Mouse (Mus musculus) T-helper 1 cell (primary cell): ENCODE measurements around the gene Ifngr2.
"Not testable (repeated sequence)": the region's sequence is repeated elsewhere in the genome, so short reads cannot be mapped to it uniquely, and the experiment has no call there.

Experiments
- in situ Hi-C: fragments of 300-600 bp; cut with MboI, MseI; formaldehyde crosslinking; loops from one replicate; pipeline ENCODE4 v1.15.1; 2025; ENCODE audit warnings: high pct_unique_total_duplicates

Gene Ifngr2

DNA sequence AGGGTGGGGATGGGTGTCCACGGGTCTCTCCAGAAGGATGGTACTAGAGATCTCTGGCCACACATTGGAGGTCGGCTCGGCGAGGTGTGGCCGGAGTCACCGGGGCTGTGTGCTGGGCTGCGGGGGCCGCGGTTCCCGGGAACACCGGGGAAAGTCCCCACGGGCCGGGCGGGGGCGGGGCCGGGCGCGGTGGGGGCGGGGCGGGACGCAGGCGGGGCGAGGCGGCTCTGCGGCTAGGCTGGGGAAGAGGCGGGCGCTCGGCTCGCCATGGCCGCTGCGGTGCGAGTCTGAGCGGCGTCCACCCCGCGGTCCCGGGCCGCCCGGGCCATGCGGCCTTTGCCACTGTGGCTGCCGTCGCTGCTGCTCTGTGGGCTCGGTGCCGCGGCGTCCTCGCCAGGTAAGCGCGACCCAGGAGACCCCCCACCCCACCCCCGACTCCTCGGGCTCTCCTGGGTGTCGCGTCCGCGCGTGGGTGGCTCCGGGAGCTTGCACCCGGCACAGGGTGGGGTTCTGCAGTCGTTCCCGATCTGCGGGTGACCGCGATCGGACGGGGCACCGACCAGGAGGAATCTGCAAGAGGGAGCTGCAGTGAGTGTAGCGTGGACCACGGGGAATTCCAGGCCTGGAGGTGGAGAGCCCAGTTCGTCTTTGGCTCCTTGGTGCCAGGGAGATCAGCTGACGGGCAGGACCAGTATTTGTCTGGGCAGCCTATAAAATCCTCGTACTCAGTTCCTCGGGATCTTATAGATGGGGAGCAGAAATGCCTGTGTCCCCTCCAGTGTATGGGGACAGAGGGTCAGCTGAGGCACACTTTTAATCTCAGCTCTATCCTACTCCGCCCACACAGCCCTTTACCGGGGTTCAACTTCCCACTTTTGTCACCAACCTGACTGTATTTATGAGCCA lies at the start of gene Ifngr2:
Ifngr2 (plus strand) TSS at position 237 of the 906 bp plus-strand sequence.
- in situ Hi-C loops, result no loop called here

DNA sequence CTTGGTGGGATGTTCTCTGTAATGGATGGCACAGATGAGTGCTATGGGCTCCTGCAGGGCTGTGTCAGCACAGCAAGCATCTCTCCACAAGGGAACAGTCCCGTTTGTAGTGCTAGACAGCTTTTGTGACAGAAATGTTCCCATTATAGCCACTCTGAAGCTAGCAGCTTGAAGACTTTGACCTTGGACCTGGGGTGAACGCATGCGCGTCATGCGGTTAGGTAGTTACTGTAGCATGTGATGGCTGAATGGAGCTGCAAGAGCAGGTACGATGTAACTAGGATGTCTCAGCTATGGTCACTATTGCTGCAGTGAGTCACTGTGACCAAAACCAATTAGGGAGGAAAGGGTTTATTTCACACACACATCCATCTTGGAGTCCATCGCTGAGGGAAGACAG lies 48.8 kb upstream of the Ifngr2 start:
- in situ Hi-C loops, result loop anchor here (25.0 kb wide), 1 partner anchor 136 kb away; the partner anchor contains the start of gene Ifnar2

DNA sequence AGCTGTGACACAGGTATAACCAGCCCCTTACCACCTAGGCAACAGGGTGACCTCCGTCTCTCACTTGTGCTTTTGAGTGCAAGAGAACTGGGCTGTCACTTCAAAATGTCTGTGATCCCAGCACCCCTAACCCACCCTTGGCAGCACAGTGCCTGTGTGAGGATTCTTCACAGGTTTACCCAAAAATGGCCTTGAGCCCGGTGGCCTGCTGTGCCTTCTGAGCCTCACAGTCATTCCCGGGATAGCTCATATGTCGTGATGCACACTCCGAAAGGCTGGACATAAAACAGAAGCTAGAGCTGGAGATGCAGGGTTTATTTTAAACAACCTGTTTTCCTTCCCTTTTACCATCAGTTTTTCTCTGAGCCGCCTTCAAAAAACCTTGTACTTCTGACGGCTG lies 42.2 kb upstream of the Ifngr2 start:
- in situ Hi-C loops, result no loop called here

DNA sequence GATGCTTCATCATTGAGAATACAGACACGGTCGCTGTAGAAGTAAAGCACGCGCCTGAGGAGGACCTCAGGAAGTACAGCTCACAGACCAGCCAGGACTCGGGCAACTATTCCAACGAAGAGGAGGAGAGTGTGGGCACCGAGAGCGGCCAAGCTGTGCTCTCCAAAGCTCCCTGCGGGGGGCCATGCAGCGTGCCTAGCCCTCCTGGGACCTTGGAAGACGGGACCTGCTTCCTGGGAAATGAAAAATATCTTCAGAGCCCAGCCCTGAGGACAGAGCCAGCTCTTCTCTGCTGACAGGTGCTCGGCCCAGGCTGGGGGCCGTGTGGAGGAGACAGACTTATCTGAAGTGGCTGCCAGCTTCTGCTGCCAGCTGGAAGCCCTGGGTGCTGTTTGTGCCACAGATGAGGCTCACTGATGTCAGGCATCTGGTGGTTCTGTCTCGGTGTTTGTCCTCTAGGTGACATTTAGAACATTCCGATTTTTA lies 41.7 kb upstream of the Ifngr2 start:
- in situ Hi-C loops, result no loop called here

DNA sequence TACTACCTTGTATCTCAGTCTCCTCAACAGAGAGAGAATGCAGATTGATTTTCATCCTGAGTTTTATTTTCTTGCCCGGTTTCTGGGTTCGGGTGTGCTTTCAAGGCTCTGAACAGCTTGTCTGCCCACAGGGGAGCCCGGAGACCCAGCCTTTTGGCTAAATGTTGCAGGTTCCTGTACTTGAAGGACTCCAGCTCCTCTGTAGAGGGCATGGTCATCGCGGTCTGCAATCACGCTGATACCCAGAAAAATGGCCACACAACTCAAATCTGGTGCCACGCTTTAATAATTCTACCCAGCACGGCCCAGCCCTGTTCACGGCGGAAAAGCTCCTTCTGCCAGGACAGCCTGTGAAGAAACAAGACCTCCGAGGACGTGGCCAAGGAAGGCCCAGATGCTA lies 40.5 kb upstream of the Ifngr2 start:
- in situ Hi-C loops, result no loop called here

DNA sequence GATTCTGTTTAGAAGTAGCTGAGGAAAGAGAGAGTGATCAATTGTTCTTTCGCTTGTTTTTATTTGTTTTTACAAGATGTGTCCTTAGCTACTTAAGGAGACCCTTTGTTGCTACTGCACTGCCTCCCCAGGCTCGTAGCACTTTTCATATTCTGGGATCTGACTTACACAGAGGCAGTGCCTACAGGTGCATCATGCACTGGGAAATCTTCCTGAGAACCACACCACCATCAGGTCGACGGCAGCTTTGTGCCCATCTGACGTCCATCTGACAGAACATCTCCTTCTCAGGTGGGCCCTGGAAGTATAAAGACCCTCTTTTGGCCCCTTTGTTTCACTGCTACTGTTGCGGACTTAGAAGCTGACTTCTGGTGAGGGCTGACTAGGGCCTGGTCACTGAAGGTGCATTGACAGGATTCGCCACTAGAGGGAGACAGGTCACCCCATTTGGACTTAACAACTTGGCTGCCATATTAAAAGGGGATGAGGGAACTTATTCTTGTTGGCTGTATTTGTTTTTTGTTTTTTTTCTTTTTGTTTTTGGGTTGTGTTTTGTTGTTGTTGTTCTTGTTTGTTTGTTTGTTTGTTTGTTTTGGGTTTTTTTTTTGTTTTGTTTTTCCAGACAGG lies 34.6 kb upstream of the Ifngr2 start:
- in situ Hi-C loops, result loop anchor here (5.0 to 10.0 kb wide), 2 partner anchors 53 to 75 kb away; no protein-coding TSS in a partner anchor

DNA sequence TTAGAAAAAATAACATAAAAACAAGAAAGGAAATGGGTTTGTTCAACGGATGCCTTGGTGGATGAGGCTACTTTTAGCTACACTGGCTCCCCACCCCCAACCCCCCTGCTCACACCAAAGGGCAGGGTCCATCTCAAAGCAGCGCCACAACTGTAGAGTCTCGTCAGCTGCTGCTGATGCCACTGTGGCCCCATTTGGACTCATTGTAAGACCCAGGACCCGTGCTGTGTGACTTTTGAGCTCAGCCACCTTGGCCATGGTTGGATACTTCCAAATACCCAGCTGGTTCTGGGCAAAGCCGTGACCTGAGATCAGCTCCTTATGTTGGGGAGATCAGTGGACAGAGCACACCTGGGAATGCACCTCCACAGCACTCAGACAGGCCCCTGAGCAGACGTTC lies 33.8 kb upstream of the Ifngr2 start:
- in situ Hi-C loops, result loop anchor here (5.0 to 10.0 kb wide), 2 partner anchors 52 to 74 kb away; no protein-coding TSS in a partner anchor

DNA sequence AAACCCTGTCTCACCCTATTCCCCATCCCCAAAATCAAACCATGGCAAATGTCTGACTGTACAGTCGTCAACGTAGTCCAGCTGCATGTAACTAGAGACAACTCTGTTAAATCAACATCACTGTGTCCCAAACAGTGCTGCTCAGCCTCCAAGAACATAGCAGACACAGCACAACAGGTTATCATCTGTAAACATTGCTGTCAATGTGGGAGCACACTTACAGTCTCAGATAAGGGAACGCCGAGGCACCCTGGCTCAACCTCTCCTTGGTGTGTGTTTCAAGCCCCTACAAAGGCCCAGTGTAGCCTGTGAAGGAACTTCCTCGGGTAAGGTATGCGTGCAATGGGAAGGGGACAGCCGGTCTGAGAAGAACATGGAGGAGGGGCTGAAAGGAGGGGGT lies 29.9 kb upstream of the Ifngr2 start:
- in situ Hi-C loops, result loop anchor here (10.0 kb wide), 1 partner anchor 48 kb away; no protein-coding TSS in a partner anchor

DNA sequence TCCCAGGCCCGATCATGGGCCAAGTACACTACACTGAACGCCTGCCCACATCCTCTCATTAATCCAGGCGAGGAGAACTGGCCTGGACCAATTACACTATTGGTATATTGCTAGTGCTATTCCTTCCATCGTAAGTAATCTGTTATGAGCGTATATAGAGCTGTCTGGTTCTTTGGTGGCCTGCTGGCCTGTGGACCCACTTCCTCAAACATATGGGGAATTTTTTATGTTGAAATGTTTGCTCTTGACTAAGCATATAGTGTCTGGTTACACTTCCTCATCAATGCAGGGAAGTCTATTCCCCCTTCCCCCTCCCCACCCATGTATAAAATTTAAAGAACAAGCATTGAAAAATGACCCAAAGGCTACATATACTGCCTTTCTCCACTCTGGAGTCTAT lies 24.8 kb upstream of the Ifngr2 start:
- in situ Hi-C loops, result no loop called here

DNA sequence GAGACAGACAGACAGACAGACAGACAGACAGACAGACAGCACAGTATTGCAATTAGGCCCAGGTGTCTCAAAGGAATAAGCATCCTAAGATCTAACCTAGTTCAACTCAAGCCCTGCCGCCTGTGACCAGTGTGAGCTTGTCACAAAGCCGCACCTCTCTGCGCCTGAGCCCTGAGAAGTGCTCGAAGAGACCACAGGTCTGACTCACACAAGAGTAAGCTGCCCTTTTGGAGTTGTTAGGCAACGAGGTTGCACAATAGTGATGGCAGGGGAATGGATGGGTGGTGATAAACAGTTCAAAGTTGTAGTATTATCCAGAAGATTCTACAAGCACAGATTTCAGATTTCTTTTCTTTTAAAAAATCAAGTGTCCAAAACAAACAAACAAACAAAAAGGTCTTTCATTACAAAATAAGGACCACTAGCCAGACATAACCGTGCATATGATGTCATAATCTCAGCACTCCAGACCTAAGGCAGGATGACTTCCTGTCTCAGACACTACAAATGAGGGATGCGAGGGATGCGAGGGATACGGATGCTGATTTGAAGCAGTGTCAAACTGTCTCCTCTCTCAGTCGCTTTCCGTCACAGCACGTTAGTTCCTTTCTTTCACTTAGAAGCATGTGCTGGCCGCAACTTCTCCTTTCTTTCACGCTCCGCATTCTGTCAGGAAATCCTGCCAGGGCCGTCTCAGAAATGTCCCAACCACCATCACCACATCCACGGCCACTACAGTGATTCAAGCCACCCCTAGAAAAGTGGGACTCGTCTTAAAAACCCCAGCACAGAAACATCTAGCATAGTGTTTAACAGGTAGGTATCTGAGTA lies 24.2 kb upstream of the Ifngr2 start:
- in situ Hi-C loops, result no loop called here

DNA sequence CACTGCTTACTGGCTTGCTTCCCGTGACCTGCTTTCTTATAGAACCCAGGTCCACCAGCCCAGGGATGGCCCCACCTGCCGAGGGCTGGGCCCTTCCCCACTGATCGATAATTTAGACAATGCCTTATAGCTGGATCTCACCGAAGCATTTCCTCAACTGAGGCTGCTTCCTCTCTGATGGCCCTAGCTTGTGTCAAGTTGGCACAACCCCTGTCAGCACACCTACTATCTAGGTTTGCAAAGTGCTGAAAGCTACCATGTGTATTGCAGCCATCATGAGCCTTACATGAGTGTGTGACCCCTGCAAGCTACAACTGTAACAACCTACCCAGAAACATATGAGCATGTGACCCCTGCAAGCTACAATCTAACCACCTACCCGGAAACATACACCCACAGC lies 22.7 kb upstream of the Ifngr2 start:
- in situ Hi-C loops, result no loop called here

DNA sequence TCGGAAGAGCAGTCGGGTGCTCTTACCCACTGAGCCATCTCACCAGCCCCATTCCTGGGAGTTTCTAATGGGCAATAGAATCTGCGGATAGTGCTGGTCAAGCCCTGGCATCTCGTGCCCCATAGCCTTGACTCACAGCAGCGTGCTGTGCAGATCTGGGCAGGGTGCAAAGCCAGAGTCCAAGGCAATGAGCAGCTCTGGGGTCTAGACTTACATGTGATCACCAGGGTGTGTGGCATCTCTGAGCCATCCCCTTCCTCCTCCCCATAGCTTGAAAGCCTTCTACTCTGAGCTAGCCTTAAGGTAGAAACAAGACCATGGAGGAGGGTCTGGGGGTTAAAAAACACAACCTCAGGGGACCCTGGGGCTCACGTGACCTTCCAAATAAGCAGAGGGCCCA lies 20.6 kb upstream of the Ifngr2 start:
- in situ Hi-C loops, result no loop called here

DNA sequence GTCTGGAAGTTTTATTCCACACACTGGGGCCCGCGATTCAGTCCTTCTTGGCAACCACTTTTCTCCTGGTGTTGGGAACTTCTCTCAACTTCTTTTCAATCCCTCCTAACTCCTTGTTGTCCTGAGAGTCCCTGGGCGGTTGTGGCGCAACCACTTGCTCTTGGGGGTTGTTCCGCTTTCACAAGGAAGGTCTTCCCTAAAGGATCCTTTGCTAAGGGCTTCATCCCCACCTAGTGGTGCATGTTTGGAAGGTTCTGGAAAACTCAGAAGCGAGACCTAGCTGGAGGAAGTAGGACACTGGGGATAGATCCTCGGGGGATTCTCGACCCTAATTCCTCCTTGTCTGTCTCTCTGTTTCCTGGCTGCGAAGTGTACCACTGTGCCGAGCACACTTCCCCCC lies 19.8 kb upstream of the Ifngr2 start:
- in situ Hi-C loops, result no loop called here

DNA sequence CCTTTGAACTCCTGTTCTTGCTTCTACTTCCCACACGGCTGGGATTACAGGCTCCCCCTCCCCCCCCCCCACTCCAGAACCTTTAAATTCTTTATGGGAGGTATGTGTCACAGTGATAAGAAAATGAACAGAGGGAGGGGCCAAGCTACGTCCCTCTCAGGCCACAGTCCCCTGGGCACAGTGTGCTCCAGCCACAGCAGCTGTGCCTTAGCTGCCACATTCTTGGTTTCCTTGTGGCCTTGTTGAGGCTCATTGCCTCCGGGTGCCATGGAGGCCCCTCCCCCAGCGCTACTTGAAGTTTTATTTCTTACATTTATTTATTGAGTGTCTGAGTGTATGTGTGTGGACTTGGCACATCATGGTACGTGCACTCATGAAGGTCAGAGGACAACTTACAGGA lies 19.4 kb upstream of the Ifngr2 start:
- in situ Hi-C loops, result no loop called here

DNA sequence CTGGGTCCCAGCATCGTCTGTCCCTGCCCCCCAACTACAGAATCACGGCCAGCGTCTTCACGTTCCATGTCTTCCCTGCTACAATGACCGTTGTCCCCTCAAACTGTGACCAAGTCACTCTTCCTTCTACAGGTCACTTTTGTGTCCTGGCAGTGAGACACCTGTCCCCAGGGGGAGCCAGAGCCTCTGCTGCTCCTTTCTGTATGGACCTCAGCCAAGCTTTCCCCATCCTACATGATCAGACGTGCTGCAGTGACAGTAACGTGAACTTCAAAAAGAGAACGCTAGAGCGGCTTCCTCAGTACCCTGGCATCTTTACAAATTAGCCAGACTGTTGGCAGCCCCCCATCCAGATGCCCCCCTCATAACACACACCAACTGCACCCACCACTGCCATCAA lies 18.3 kb upstream of the Ifngr2 start:
- in situ Hi-C loops, result no loop called here

DNA sequence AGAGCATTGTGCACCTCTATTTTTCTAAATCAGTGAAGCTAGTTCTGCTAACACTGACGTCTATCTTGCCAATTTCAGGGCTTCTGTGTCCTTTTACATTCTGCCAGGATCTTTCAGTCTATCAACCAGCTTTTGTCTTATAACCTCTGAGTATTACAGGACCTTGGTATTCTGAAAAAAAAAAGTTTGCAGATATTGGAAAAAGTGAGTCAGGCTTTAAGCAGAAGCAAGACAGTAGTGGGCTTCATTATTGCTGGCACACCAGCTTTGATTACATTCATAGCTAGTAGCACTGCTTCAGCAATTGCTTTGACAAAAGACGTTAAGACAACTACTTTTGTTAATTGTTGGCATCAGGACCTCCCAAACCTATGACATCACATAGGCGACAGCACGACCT lies 16.0 kb upstream of the Ifngr2 start:
- in situ Hi-C loops, result not testable (repeated sequence)

DNA sequence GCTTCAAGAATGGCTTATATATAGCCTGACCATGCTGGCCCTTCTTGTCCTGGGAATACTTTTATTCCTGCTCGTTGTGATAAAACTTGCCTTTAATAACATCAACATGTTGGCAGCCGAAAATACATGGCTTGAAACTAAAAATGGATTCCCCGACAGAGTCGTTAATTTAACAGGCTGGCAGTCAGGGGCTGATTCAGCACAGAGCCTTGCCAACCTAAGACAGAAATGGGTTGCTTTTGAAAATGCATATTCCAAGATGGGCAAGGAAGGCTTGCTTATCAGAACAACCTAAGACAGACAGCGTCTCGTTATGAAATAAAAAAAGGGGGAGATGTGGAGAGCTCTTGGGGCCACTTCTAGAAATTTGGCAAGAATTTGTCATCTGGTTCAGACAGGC lies 15.0 kb upstream of the Ifngr2 start:
- in situ Hi-C loops, result no loop called here

DNA sequence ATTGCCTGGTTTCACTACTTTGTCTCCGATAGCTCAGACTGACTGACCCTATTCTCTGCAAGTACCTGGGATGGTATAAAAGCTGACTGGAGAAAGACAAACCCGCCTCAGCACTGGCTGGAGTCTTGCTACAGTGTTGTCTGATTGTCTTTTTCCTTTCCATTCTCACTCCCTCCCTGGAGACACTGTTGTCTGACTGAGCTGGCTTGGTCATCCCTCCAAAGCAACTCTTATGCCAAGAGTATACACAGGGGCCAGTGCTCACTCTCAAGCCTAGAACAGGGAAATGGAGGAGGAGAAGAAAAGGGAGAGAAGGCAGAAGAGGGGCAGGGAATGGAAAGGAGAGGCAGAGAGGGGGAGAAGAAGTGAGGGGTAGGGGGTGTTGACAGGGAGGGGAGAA lies 14.4 kb upstream of the Ifngr2 start:
- in situ Hi-C loops, result no loop called here

DNA sequence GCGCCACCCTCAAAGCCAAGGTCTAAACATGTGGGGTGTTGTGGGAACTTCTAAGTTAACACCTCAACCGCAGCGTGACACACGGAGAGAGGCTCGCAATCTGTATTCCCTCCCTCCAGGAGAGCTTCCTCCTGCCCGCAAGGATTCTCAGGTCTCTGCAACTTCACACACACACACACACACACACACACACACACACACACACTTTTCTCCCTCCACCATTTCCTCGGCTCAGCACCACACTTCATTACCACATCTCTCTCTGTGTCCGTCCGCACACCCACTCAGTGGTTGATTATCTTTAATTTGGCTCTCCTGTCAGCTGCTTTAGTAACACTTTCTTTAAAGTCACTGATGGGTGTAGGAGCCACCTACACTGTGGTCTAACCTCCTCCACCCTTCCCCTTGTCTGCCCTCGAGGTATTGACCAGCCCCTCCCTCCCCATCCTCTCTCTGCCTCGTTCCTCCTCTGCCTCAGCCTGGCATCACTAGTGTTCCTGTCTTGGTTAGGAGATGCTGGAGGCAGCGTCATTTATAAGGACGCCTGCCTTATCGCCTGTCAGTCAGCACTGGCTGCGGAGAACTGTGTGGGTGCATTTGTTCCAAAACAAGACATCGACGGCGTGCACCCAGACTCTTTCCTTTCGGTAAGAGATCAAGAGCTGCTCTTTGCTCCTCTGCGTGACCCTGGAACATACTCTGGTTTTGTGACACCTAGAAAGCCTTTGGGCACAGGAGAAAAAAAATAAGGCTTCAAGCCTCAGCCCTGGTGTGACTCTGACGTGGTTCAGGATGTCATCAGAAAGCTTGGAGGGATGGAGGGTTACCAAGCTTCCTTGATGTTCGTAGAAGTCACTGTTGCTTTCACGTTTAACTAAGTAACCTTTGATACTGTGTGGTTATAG lies 13.5 kb upstream of the Ifngr2 start:
- in situ Hi-C loops, result no loop called here

DNA sequence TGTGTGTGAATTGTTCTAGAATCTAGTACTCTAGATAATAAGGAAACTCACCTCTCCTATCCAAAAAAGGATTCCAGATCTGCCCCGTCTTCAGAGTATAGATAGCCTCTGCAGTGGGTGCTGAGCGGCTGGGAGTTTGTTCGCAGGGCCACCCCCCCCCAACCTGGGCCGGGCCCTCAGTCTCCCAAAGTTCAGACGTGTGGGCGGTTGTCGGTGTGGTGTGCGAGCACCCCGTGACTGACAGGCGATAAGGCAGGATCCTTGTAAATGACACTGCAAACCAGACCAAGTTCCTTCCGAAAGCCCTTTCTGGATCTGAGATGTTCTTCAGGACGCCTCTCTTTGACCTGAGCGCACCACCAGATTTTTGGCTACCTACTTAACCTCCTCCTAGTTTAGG lies 12.4 kb upstream of the Ifngr2 start:
- in situ Hi-C loops, result no loop called here

DNA sequence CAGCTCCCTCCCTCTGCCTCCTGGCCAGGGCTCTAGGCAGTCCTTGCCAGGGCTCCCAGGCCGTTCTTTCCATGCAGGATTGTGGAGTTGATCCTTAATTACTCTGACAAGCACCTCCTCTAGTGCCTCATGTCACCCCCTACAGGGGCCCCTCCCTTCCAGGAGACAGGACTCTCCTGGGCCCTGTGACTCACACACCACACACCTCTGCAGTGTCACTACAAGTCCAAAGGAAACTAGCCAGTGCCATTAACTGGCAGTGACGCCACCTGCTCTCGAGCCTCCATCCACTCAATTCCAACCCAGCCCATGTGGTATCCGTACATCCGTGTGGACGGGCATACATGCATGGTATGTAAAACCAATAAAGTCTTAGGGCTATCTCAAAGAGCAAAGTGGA lies 12.0 kb upstream of the Ifngr2 start:
- in situ Hi-C loops, result no loop called here
